Mouse (Mus musculus) thymus, adult 2 months (tissue): ENCODE results near the gene Mrps18c. TPM values are rescaled to one million over a fixed set of nuclear protein-coding genes. Genes with fewer than 3 reads are reported as not detected.

Source experiments
- DNase-seq: peaks from one replicate; pipeline ENCODE4 v3.0.0; 2021
- H3K27ac ChIP-seq: fragments of 200-500 bp; 2 replicates; pipeline ENCODE4 v1.5.1; 2012; ENCODE audit warnings: low read length, control low read depth; ENCODE audit not compliant: control insufficient read depth, insufficient read depth
- H3K27me3 ChIP-seq: fragments of 200-500 bp; 2 replicates; pipeline ENCODE4 v1.6.1; 2012; ENCODE audit warnings: mild to moderate bottlenecking, low read length, moderate library complexity, mixed read lengths; ENCODE audit not compliant: control insufficient read depth, insufficient read depth
- H3K36me3 ChIP-seq: fragments of 200-500 bp; 2 replicates; pipeline ENCODE4 v1.6.1; 2012; ENCODE audit warnings: mild to moderate bottlenecking, low read length, moderate library complexity; ENCODE audit not compliant: control insufficient read depth, insufficient read depth
- H3K4me1 ChIP-seq: fragments of 200-500 bp; replicated peaks from 2 replicates; pipeline ENCODE4 v1.6.1; 2012; ENCODE audit warnings: low read length; ENCODE audit not compliant: control insufficient read depth, insufficient read depth
- H3K4me3 ChIP-seq: fragments of 200-500 bp; 2 replicates; pipeline ENCODE4 v1.5.1; 2012; ENCODE audit warnings: mild to moderate bottlenecking, low read length, control low read depth, moderate library complexity; ENCODE audit not compliant: control insufficient read depth, insufficient read depth
- CTCF ChIP-seq: fragments of 200-500 bp; IDR thresholded peaks from 2 replicates; pipeline ENCODE4 v1.5.1; 2012; ENCODE audit warnings: mild to moderate bottlenecking, control low read depth, low read length, moderate library complexity, borderline replicate concordance; ENCODE audit not compliant: control insufficient read depth, poor library complexity, insufficient read depth; ENCODE audit errors: extremely low read depth
- POLR2A ChIP-seq: fragments of 200-500 bp; IDR thresholded peaks from 2 replicates; pipeline ENCODE4 v1.6.1; 2012; ENCODE audit warnings: mild to moderate bottlenecking, low read length, control low read depth, moderate library complexity; ENCODE audit not compliant: control insufficient read depth, poor library complexity, insufficient read depth; ENCODE audit errors: extremely low read depth
- WGBS: fragments of 180-500 bp; shearing (Covaris S2); methylation state at CpG from one replicate; pipeline ENCODE4 v1.1.7; 2018; 5-methylcytosine and 5-hydroxymethylcytosine counted together
- polyA plus RNA-seq: library from polyadenylated mRNA; depleted of rRNA; stranded (reverse); fragments of >200 nt; gene quantifications from 2 replicates; pipeline ENCODE4 v1.2.3, GENCODE M21; 2012

Gene Mrps18c
- polyA plus RNA-seq, 1 experiment: 21.0 TPM

DNA sequence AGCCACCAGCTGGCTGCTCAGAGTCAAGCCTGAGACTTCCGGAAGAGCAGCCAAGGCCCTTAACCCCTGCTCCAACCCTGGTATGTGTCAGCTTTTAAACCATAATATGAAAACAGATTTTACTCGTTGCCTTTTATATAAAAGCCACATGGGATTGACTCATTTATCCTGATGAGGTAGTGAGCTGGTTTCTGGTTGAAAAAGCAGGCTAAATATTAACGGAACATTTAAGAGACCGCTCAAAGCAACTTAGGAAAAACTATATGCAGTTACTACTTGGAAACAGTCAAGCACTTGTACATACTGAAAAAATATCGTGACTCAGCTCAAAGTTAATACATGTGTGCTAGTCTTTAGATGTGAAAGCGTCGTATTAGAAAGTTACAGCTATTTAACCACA lies 6.2 kb upstream of the Mrps18c start:
- 94% methylated on average over 7 of the region's 7 CpGs for WGBS
- no peak for DNase-seq
- H3K27ac ChIP-seq: no peak overlapping the region
- no peak for TF ChIP-seq POLR2A
- TF ChIP-seq CTCF: no peak
- no peaks in the 10 kb centered on the region for H3K4me1 ChIP-seq
- no peaks in the 10 kb centered on the region for H3K27me3 ChIP-seq
- peaks cover 52% of the 10 kb centered on the region for H3K36me3 ChIP-seq
- H3K4me3 ChIP-seq: no peak overlapping the region

DNA sequence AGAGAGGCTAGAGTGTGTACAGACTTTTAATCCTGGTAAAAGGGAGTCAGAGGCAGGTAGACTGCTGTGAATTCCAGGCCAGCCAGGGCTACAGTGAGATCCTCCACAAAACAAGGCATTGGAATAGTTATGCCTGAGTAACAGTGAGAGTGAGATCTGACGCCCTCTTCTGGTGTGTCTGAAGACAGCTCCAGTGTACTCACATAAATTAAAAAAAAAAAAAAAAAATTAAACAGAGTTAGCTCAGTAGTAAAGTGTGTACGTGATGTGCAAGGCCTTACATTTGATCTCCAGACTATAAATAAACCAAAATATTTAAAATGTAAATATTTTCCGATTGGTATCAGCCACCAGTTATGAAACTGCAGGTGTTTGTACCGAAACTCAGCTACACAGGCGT lies 4.3 kb upstream of the Mrps18c start:
- WGBS: 86% methylated on average over 5 of the region's 5 CpGs
- no peak for DNase-seq
- H3K27ac ChIP-seq: no peak overlapping the region
- no peak overlapping the region for H3K4me3 ChIP-seq
- H3K4me1 ChIP-seq: no peaks in the 10 kb centered on the region
- H3K36me3 ChIP-seq: peaks cover 37% of the 10 kb centered on the region
- TF ChIP-seq POLR2A (no peak), CTCF (no peak)
- no peaks in the 10 kb centered on the region for H3K27me3 ChIP-seq

DNA sequence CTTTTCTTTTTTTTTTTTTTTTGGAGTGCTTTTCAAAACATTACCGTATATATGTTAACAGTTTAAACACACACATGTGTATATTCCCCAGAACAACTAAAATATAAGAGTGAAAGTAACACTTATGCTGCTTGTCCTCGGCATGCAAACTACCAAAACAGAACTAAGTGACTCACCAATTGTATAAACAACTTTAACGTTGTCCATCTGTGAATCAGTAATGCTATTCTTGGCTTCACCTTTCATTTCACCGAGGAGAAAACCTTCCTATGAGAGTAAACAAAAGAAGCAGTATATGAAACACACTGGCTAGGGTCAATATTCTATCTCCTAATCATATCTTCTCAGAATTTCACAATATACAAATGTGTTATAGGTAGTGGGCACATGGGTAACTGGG lies 19.9 kb downstream of the Mrps18c start:
- Histone ChIP-seq H3K27me3 (no peaks in the 10 kb centered on the region), H3K4me1 (no peaks in the 10 kb centered on the region), H3K4me3 (no peak overlapping the region), H3K27ac (no peak overlapping the region), H3K36me3 (no peaks in the 10 kb centered on the region)
- TF ChIP-seq CTCF (no peak), POLR2A (no peak)
- 92% methylated on average over 4 of the region's 4 CpGs for WGBS
- DNase-seq: no peak

DNA sequence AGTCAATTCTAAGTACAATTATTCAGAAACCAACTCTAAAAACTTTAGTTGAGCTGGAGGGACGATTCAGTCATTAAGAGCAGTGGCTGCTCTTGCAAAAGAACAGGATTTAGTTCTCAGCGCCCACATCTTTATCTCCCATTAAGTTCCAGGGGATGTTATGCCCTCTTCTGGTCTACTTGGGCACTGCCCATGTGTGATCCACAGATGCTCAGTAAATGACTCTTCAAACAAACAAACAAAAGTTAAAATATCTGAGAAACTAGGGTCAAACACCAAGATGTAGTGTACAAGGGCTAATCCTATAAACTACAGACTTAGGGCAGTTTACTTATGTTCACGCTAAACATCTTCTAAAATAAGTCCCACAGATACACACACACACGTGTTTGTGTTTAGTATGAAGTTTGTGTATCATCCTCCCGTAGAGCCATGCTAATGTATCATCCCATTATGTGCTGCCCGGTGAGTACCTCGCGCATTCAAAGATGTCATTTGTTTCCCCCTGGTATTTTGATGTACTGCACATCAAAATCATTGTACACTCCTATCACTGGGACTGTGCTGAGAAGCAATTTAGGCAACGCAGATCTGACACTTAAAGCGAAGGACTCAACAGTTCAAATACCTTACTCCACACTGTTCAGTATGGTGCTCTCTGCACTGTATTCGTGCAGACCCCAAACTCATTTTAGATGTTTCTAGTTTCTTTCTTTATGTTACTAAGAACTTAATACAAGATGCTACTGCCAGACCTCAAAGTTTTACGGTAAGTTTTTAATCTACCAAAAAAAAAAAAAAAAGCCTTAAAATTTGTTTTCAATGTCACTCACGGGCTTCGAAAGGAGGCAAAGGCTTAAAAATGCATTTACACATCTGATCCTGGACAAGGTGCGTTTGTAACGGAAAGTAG lies 21.4 kb downstream of the Mrps18c start:
- H3K4me3 ChIP-seq: peak overlapping the region; percentile 78
- peak; percentile 30 for DNase-seq
- WGBS: 44% methylated on average over 16 of the region's 16 CpGs
- H3K27ac ChIP-seq: peak overlapping the region; percentile 68; the same call in 1 of the 2 replicates
- H3K4me1 ChIP-seq: peaks cover 3% of the 10 kb centered on the region; the same call in 1 of the 2 replicates
- H3K27me3 ChIP-seq: no peaks in the 10 kb centered on the region
- no peaks in the 10 kb centered on the region for H3K36me3 ChIP-seq
- TF ChIP-seq POLR2A: no peak
- TF ChIP-seq CTCF: no peak

DNA sequence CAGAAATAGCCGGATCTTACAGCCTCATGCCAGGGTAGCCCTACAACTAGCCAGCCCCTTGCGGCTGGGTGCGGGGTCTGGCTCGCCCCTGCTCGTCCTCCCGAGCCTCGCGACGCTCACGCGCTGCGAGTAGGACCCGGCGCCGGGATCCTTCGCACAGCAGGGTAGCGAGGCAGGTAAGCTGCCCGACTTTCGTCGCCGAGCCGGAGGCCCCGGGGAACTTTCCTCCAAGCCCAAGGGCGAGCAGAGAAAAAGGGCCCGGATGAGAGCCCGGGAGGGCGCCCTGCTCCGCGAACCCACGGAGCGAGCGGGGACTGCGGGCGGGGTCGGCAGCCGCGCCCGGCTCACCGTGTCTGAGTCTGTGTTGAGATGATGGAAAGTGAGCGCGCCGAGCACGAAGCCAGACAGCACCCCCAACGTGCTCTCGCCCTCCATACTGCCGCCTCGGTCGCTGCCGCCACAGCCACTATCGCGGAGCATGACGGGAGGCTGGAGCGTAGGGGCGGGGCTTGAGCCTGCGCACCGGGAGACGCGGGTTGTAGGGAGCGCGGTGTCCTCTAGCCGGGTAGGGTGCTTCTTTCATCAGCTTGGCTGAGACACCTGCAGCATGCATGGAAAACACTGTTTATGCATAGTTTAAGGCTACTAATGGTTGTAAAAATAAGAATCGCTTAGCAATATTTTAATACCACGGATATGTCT lies 22.2 kb downstream of the Mrps18c start, which contains the start of gene Abraxas1:
Abraxas1 (minus strand) TSS at position 483 of the 702 bp plus-strand sequence.
- peak; percentile 95 for DNase-seq
- peak; percentile 93 for TF ChIP-seq POLR2A
- 0 out of 2 replicates have a peak, but pooled peaks have one; percentile 34 for TF ChIP-seq CTCF
- under 1% methylated on average over 63 of the region's 63 CpGs for WGBS
- H3K4me3 ChIP-seq: peak within 1 kb of the TSS; percentile 78
- H3K27ac ChIP-seq: peak within 1 kb of the TSS; percentile 68
- no peaks in the 10 kb centered on the region for H3K27me3 ChIP-seq
- H3K36me3 ChIP-seq: no peaks in the 10 kb centered on the region
- H3K4me1 ChIP-seq: peaks cover 3% of the 10 kb centered on the region; the same call in 1 of the 2 replicates

DNA sequence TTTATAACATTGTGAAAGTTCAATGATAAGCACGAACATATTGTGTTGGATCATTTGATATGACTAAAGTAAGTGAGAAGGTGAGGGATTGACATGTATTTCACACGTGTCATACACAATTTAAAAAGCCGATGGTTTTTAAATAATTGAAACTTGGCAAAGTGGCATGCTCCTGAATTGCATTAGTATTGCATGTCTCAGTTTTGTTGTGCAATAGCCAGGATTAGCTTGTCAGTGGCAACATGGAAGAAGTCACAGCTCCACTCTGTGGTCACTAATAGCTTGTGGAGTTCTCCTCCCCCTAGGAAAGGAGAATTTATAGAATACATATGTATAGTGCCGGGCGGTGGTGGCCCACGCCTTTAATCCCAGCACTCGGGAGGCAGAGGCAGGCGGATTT lies 22.9 kb downstream of the Mrps18c start:
- peaks cover 5% of the 10 kb centered on the region for H3K4me1 ChIP-seq
- H3K4me3 ChIP-seq: no peak overlapping the region
- no peaks in the 10 kb centered on the region for H3K36me3 ChIP-seq
- DNase-seq: no peak
- H3K27me3 ChIP-seq: no peaks in the 10 kb centered on the region
- 80% methylated on average over 8 of the region's 8 CpGs for WGBS
- no peak overlapping the region for H3K27ac ChIP-seq
- no peak for TF ChIP-seq POLR2A
- no peak for TF ChIP-seq CTCF
